Mouse (Mus musculus): Measurements from ENCODE around the gene Zfp64.

- peak; percentile 26; the same call in 1 of the 2 replicates for TF ChIP-seq CTCF (IDR thresholded peaks at IDR 0.05; ENCODE audit: extremely low read depth, insufficient read depth, low read length)
- TF ChIP-seq POLR2A (IDR thresholded peaks at IDR 0.05; ENCODE audit: extremely low read depth, insufficient read depth, low read length): no peak
These were observed 32.7 kb upstream of the Zfp64 start for GRCm38 (mm10) chr2:168988056-168988455.
